Mouse (Mus musculus) fibroblast of lung, adult 2 months (primary cell): ENCODE measurements around the gene Trpm8.

Source experiments
- DNase-seq: peaks from one replicate; pipeline ENCODE4 v3.0.0-alpha.2; 2011; ENCODE audit warnings: low read depth

Trpm8 gene

DNA sequence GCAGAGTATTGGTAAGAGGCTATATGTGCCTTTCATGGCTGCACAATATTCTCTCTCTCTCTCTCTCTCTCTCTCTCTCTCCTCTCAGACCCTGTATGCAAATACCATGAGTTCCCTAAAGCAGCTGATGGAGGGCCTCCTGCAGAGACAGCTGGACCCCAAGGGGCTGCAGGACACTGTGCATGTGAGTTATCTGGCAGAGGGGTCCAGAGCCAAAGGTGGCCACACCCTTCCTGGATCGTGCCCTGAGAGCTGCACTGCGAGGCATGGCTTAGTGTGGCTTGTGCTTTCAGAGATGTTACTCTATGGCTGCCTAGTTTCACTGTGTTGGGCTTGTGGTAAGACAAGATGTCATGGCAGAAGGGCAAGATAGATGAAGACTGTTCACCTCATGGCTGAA is 29.8 kb upstream of the Trpm8 start:
- DNase-seq: no peak

DNA sequence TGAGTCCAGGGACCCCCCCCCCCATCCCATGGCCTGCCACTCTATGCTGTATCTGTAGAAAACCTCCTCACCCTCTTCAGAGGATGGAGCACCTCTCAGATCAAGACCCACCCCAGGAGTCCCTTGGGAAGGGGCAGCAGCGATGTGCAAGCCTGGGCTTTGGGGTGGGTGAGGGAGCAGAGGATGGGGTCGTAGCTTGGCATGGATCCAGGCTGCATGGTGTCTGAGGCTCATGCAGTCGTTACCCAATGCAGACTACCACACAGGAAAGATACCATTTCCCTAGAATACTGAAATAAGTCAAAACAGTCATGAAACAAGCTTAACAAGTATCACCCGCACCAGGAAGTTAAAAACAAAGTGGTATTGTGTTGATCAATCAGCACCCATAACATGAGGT is 28.8 kb upstream of the Trpm8 start:
- DNase-seq: no peak

DNA sequence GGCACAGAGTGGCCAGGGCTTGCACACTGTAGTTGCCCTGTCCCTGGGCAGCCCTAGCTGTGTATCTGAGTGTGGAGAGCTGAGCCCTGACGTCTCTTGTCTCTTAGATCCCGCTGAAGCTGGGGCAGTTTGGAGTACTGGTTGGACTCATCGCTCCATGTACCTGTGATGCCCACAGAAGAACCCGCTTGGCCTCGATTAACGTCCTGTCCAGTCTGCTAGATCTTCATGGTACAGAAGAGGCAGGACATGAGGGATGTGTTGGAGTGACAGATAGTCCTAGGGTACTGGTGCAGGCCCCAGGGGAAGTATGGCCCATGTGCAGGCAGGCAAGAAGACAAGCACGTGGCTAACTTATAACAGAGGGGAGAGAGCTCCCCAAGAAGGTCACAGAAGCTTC is 27.9 kb upstream of the Trpm8 start:
- no peak for DNase-seq

DNA sequence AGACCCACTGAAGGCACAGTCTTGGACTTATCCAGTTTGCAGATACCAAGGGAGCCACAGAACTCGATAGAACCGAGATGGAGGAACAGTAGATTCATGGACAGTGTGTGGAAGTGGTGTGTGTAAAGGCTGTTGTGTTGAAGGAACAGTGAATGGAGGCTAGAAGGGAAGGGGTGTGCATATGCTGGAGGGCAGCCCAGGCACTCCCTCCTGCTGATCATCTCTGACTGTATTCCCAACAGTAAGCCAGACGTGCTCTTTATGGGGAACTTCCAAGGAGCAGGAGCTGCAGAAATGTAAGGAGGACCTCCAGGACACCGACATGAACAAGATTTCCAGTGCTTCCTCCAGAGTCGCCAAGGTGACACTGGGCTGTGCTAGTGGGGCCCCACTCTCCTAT is 27.4 kb upstream of the Trpm8 start:
- DNase-seq: no peak

DNA sequence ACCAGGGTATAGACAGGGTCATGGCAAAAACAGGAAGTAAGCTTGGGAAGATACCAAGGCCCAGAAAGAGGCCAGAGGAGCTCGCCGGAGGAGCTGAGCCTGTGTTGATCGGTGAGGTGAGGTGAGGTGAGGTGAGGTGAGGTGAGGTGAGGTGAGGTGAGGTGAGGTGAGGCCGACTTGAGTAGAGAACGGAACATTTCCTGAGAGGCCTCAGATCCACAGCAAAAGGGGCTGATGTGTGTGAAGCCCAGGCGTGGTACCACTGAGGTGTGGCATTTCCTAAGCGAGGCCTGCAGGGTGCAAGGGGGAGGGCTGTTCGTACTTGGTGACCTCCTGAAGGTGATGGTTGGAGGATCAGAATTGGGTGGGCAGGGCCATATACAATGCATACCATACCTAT is 24.4 kb upstream of the Trpm8 start:
- DNase-seq: no peak

DNA sequence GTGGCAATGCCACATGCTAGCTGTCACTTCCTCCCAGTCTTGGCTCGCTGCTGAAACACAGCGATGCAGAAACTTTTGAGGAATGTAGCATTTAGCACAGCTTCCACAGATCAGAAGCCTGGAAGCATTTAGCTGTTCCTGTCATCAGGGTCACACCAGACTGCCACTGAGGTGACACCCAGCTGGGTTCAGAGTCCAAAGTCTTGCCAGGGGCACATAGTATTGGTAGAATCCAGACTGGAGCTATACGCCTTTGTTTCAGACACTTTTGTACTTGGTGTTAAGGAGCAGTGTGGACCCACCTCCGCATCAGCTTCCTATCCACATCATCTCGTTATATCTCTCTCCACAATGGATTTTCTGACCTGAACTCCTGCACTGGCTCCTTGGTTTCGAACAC is 23.9 kb upstream of the Trpm8 start:
- no peak for DNase-seq

DNA sequence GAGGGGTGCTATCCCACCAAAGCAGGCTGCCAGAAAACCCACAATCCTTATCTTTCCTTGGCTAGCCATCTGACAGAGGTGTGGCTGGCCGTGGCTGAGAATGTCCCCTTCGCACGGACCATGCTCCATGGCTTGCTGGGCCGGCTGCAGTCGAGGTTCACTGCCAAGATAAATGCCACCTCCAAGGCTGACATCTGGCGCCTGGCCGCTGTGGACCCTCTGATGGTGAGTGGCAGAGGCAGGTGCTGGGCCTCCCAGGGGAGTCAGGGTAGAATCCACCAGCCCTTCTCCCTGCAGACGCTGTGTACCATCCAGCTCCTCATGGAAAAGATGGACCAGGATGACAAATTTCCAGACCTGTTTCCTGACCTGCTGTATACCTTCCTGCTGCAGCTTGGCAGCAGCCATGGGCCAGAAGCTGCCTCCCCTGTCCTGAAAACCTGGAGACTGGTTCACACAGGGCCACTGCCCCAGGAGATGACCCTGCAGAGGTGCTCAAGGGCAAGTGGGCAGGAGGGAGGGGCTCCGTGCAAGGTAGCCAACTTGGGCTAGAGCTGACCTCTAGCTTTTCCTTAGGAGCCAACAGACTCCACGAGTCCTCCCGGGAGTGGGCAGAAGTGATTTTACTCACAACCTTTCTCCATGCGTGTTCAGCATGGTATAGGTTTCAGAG is 22.5 kb upstream of the Trpm8 start:
- DNase-seq: no peak

DNA sequence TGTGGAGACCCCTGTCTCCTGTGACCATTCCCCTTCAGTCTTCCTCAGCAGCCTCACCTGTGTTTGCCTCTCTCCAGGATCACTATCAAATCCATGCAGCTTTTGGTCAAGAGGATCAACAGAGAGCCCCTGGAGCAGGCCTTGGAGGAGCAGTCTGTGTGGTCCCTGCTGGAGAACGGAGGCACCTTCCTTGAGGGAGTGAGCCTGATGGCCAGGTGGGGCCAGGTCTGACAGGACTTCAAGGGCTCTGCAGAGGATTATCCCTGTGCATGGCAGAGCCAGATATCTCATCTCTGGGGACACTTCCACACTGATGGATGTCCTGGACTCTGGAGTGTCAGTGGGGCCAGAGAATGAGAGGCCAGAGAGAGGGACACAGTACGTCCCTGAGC is 22.0 kb upstream of the Trpm8 start:
- DNase-seq: no peak

DNA sequence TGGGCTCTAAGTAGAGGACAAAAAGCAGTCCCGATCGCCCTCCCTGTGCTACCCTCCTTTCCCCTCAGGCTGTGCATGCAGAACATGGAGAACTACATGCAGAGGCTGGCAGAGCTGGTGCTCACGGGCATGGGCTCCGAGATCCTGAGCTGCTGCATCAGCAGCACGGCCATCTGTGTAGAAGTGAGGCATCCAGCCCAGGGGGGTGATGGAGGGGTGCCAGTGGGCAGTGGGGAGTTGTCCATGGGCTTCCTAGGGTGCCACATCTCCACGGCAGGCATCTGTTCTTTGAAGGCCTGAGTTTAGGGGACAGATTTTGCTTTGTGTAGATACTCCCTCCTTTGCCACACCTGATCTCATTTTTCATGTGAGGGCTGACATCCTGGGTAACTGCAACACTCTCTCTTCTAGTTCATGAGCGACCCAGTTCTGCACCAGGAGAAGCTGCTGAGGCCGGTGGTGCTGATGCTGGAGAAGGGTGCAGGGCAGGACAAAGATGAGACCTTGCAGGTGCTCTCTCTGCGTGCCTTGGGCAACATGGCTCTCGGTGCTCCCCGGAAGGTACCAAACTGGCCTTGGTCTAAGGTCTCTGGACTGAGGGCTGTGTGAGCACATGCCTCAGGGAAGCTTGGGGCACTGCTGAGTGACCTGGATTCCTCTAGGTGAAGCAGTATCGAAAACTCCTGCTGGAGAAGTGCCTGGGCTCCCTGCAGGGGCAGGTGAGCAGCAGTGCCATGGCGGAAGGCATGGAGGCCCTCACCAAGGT is 21.3 kb upstream of the Trpm8 start:
- no peak for DNase-seq

DNA sequence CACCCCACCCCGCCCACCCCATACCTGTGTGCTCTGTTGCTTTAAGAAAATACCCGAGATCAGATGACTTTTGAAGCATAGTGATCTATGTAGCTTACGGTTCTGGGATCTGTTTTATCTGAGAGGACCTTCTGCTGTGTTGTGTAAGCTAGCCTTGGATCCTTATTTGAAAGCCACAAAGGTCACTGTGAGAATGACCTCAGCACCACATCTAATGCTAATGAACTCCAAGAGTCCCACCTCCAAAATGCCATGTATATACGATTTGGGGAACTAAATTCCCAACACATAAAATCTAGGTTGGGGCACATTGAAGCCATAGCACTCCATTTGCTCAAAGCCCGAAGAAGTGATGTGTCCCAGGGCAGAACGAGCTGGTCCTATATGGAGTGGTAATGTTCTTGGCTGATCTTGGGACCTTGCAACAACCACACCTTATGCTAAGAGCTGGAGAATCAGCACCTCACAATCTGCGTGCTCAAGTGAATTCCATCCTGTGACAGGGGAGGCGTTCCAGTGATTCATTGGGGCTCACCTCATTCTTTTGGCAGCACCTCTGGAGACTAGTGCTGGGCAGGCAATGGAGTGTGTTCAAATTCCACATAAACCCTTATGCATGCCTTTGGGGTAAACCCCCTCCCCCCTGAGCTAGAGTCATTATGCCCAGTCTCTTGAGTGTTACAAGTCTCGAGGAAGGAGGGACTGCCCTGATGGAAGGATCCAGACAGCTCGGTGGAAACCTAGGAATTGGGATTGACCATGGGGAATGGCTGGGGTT is 20.4 kb upstream of the Trpm8 start:
- DNase-seq: no peak

DNA sequence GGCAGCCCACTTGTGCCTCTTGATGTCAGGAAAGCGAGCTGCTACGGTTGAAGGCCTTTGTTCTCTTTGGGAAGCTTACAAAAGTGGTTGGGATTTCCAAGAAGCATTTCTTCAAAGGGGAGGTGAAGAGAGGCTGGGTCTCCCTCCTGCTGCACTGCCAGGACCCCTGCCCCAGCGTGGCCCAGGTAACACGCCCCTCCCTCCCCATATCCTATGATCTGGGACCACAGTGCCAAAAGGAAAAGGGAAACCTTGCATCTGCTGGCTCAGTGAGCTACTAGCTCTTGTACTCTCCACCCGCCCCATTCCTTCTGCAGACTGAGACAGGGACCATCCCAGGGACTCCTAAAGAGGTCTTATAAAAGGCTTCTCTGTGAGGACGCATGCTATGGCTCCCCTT is 19.8 kb upstream of the Trpm8 start:
- no peak for DNase-seq

DNA sequence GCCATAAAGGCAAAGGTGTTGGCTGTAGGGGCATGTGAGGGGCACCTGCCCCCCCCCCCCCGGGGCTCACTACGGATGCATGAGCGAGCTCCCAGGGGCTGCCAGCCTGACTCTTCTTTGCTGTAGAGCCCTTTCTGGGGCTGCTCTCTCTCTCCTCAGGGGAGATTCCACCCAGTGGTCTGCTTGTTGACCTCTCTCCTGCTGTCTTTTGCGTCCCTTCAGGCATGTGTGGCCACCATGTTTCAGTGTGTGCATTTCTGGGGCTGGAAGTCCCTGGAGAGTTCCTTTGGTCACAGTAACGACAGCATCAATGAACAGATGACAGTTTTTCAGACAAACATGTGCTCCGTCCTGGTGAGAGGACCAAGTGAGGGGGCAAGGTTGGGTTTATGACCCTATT is 19.1 kb upstream of the Trpm8 start:
- DNase-seq: no peak

DNA sequence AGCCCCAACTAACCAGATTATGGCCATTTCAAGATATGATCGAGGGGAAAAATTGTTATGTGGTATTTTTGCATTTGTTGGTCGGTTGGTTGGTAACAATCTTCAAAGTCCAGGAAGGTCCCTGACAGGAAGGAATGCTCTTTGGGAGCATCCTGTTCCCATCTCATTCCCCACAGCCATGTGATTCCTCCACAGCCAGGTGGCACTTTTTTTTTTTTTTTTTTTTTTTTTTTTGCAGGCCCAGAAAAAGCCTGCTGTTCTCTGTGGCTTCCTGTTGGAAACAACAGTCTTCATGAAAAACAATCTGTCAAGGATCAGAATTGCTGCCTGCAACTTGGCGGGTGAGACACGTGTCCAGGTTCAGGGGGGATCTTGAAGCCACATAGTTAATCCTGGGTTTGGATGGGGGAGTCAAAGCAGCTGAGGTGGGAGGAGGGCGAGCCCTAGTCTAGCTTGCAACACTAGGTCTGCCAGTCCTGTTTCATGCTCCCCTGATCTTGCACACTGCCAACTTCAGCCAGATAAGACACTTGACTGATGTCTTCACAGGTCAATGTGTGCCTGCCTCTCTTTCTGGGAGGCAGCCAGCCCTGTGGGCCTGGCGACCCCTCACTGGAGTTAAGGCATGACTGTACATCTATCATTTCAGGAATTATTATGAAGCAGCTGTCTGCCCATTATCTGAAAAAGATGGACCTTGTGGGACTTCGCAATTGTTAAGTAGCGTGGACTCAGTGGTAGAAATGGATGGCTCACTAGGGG is 18.4 kb upstream of the Trpm8 start:
- no peak for DNase-seq

DNA sequence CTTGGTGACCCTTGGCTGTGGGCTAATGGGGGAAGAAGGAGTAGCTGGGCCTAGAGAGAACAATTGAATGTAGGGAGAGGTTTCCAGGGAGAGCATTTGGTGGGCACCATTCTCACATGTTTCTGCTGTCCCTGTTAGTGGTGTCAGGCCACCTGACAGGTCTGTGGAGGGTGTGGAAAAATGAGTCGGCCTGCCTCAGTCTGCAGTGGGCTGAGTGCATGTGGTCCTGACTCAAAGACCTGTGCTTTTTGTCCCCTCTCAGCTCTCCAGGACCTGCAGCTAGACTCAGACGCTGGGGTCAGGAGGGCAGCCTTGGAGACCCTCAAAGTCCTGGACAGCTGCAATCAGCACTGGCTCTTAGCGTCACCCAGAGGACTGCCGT is 17.8 kb upstream of the Trpm8 start:
- no peak for DNase-seq

DNA sequence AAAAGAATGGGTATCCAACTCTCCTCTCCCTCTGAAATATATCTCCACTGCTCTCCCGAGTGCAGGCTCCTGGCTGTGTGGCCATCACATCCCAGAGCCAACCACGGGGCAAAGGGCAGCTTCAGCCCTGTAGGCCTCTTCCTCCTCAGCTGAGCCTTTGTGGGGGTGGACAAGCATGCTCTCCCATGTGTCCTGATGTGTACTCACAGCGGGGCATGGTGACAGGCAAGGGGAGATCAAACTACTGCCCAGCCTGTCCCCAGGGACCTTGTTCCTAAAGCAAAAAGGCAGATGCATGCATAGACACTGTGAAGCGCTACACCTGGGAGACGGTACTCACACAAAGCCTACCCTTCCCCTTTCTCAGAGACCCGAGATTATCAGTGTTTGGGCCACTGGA is 17.3 kb upstream of the Trpm8 start:
- DNase-seq: no peak

DNA sequence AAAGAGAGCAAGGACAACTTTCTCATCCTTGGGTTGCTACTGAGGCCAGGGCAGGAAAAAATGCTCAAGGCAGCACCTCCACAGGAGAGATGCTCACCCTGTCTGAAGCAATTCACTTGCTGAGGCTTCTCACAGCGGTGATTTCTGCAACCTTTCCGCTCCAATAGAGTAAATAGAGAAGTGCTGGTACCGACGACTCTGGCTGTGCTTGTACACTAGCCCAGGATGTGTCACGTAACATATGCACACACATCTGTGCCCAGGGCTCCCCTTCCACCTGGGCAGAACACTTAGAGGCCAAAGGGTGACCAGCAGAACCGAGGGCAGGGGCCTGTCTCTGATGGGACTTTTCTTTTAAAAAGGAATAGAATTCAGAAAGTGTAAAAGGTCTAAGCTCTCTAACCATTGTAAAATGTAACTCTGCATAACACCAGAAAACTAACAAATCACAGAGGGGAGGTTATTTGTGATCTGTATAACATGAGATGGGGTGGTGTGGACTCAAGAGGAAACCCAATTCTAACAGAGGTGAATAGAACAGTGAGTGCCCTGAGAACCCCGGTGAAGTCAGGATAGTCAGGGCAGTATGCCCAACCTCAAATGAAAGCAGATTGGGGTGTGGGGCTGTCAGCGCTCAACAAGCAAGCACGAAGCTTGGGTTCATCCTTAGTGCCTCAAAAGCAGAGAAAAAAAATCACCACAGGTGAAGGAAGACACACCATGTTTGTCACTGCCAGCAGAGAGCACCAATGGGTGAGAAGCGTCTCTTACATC is 16.7 kb upstream of the Trpm8 start:
- no peak for DNase-seq

DNA sequence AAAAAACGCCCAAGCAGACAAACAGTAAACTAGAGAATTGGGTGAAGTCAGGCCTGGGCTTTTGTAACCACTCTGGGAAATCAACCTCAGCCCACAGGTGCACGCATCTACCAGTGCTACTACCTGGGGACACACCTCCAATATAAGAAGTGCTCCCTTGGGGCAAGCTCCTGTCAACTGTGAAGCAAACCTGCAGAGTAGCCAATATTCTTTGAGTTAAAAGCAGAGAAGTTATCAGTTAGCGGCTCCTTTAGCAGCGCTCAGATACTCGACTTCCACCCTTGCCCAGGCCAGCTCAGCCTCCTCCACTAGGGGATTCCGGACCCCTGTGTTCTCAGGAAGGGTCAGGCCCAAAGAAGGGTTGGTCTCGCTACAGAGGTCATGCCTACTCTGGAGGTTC is 15.8 kb upstream of the Trpm8 start:
- DNase-seq: no peak

DNA sequence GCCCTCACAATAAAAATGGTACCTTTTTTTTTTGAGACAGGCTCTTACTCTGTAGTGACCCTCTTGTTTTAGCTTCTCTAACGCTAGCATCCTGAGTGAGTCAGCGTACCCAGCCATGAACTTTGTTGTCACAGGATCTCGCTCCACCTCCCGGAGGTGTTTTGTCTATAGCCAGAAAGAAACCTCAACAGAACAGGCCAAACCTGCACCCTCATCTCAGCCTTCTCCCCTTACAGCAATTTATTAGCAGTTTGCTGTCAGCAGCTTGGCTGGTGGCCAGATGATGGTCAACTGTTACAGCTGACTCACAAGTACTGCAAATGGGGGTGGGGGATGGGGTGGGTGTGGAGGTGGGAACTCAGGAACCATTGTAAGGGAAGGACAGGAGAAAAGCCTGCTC is 15.2 kb upstream of the Trpm8 start:
- peak; percentile 85 for DNase-seq

DNA sequence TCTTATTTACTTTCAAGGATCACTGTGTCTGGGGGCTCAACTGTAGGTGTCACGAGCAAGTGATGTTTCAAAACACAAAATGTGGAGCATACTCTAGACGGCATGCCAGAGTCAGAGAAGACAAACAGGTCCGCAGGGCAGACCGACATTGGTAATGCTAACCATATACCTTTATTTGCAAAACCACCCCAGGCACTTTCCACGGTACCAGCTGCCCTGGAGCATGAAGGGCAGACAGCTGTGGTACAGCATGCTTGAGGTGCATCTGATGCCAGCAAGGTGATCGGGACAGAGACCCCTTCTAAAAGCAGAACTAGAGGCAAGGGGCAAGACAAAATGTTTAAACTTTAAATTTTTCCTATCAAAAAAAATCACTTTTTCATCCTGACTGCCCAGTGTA is 14.5 kb upstream of the Trpm8 start:
- no peak for DNase-seq

DNA sequence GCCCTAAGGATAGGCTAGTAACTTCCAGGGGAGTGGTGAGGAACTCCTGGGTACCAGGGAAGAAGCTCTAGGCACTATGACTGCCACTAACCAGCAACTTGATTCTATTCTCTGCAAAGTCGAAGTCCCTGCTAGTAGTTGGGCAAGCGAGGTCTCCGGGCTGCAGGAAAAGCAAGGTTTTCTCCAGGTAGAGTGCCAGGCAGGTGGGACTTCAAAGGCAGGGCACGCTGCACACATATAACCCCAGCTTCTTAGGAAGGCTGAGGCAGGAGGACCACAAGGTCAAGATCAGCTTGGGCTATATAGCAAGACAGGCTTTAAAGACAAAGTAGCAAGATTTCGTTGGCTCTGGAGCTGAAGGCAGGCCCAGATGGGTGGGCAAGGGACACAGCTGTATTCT is 13.7 kb upstream of the Trpm8 start:
- DNase-seq: no peak

DNA sequence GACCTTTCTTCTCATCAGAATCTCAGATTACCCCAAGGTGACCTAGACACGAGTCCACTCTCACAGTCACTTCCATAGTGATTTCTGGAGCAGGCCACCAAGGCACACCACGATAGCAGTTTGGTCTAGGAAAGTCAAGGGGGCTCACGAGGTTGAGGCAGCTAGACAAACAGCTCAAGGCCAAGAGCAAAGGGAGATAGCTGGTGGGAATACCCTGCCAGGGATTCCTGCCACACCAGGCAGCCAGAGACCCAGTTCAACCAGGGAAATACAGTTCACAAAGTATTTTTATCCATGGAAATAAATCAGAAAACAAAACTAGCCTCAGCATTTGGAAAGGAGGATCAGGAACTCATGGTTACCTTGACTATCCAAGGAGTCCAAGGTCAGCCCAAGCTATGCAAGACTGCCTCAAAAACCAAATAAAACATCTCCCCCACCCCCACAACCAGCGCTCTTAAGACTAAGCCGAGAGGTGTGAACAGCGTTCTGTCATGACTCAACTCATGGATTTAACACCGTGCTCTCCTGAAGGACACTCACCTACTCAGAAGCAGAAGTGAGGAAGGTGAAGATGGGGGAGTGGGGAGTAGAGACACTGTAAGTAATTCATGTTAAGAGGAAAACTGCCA is 13.1 kb upstream of the Trpm8 start:
- DNase-seq: no peak
